Mouse (Mus musculus) liver, postnatal 0 days (tissue): ENCODE data around the gene Rgs8. TPM values are rescaled to one million over a fixed set of nuclear protein-coding genes. Genes with fewer than 3 reads are reported as not detected.

ENCODE experiments used
- ATAC-seq: fragments of 200-750 bp; cut with Nextera tagmentation; 2 replicates; pipeline ENCODE4 v1.8.0; 2017; ENCODE audit warnings: mild to moderate bottlenecking, moderate library complexity
- DNase-seq: peaks from one replicate; pipeline ENCODE4 v3.0.0-alpha.2; 2016
- H3K27ac ChIP-seq: fragments of 300-500 bp; sonication (generic); 2 replicates; pipeline ENCODE4 v1.5.1; 2014; ENCODE audit warnings: antibody characterized with exemption, moderate library complexity, mild to moderate bottlenecking, low read depth
- H3K27me3 ChIP-seq: fragments of 300-500 bp; sonication (generic); 2 replicates; pipeline ENCODE4 v1.6.1; 2014; ENCODE audit warnings: low read length, control low read depth, mixed read lengths; ENCODE audit not compliant: insufficient read depth
- H3K36me3 ChIP-seq: fragments of 300-500 bp; sonication (generic); replicated peaks from 2 replicates; pipeline ENCODE4 v1.6.1; 2014; ENCODE audit warnings: mild to moderate bottlenecking, control low read depth, low read length, moderate library complexity, mixed read lengths; ENCODE audit not compliant: insufficient read depth
- H3K4me1 ChIP-seq: fragments of 300-500 bp; sonication (generic); 2 replicates; pipeline ENCODE4 v1.6.1; 2014; ENCODE audit warnings: antibody characterized with exemption, mild to moderate bottlenecking, control low read depth; ENCODE audit not compliant: insufficient read depth
- H3K4me2 ChIP-seq: fragments of 300-500 bp; sonication (generic); 2 replicates; pipeline ENCODE4 v1.6.1; 2014; ENCODE audit warnings: low read depth, mild to moderate bottlenecking, low read length, moderate library complexity, mixed read lengths
- H3K4me3 ChIP-seq: fragments of 300-500 bp; sonication (generic); 2 replicates; pipeline ENCODE4 v1.5.1; 2014; ENCODE audit warnings: low read depth, low read length
- H3K9ac ChIP-seq: fragments of 300-500 bp; sonication (generic); replicated peaks from 2 replicates; pipeline ENCODE4 v1.6.1; 2014; ENCODE audit warnings: mild to moderate bottlenecking, moderate library complexity
- H3K9me3 ChIP-seq: fragments of 300-500 bp; sonication (generic); 2 replicates; pipeline ENCODE4 v1.6.1; 2016; ENCODE audit warnings: mild to moderate bottlenecking, control low read depth, low read length, mixed read lengths
- CTCF ChIP-seq: sonication (generic); IDR thresholded peaks from 2 replicates; pipeline ENCODE4 v1.5.1; 2016; ENCODE audit warnings: antibody characterized with exemption, low read depth
- EP300 ChIP-seq: IDR thresholded peaks from 2 replicates; pipeline ENCODE4 v1.6.1; 2016; ENCODE audit warnings: antibody characterized with exemption, low read depth, mild to moderate bottlenecking
- WGBS: fragments of 180-500 bp; shearing (Covaris S2); extraction: QIAGEN DNeasy Blood & Tissue Kit; methylation state at CpG from one replicate; pipeline ENCODE4 v1.1.7; 2014; ENCODE audit not compliant: insufficient replicate concordance; 5-methylcytosine and 5-hydroxymethylcytosine counted together
- polyA plus RNA-seq: library from polyadenylated mRNA; unstranded; fragments of >200 nt; fragmentation: Nextera tagmentation; extraction: Ambion mirVana; gene quantifications from 2 replicates; pipeline ENCODE4 v1.2.1, GENCODE M21; 2015

Gene Rgs8
- polyA plus RNA-seq, 1 experiment from 2014 or later, result not detected

DNA sequence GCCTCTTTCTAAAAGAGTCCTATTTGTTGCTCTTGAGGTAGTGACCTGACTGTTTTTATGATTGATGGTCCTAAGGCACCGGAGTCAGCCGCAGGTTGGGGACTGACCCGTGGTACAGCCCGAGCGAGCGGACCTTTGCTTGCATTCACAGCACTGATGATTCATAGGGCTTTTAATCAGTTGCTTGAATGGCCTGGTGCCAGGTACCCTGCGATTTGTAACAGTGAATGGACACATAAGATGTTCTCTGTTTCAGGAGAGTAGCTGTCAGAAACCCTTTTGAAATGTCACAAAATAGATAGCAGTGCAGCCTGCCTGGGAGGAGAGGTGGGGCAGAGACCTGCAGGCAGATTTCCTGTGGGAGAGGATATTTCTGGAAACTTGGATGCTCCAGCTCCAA is 16.3 kb downstream of the Rgs8 start:
- Histone ChIP-seq H3K4me2 (no peak overlapping the region), H3K36me3 (no peaks in the 10 kb centered on the region), H3K27ac (no peak overlapping the region), H3K4me1 (0 out of 2 replicates have a peak, but pooled peaks cover 6% of the 10 kb centered on the region), H3K4me3 (no peak overlapping the region), H3K9ac (no peak overlapping the region), H3K9me3 (no peaks in the 10 kb centered on the region), H3K27me3 (no peaks in the 10 kb centered on the region)
- WGBS, result 69% methylated on average over 7 of the region's 7 CpGs
- ATAC-seq (no peak), DNase-seq (no peak)
- no peak for TF ChIP-seq EP300
- TF ChIP-seq CTCF, result no peak

DNA sequence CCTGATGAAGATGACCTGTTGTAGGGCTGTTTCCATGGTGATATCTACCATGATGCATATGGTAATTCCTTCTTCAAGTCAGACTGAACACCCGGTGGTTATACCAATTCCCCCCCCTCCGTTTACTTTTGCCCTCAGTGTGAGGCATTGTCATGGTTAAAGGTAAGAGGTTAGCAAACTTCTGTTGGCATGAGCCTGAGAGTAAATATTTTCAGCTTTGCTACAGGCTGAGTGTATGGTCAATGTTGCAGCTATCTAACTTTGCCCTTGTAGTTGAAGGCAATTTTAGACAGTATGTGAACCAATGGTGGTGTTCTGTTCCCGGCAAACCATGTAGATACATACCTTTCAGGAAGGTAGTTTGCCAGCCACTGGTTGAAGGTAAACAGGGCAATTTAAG is 16.9 kb downstream of the Rgs8 start:
- DNase-seq, result no peak
- Histone ChIP-seq H3K9ac (no peak overlapping the region), H3K36me3 (no peaks in the 10 kb centered on the region), H3K4me1 (0 out of 2 replicates have a peak, but pooled peaks cover 6% of the 10 kb centered on the region), H3K27ac (peak overlapping the region; percentile 23; the same call in 1 of the 2 replicates), H3K4me2 (no peak overlapping the region), H3K4me3 (no peak overlapping the region), H3K27me3 (no peaks in the 10 kb centered on the region), H3K9me3 (no peaks in the 10 kb centered on the region)
- WGBS, result 51% methylated on average over 3 of the region's 3 CpGs
- TF ChIP-seq EP300 (no peak), CTCF (no peak)
- peak; percentile 82 for ATAC-seq

DNA sequence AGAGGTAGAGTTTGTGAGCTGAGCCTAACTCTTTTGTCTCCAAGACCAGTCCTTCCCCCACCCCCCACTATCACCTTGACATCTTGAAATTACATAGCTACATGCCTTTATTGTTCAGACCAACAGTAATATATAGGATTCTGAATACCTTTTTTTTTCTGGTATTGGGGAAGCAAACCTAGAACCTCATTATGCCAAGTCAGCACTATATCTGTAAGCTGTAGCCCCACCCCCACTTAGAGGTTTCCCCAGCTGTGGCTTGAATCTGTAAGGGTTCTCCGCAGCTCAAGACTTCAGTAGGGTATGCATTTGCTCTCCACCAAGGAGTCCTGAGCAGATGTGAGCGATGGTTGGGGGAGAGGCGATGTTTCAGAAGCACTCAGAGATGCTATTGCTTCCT is 18.5 kb downstream of the Rgs8 start:
- WGBS, result 72% methylated on average over 3 of the region's 3 CpGs
- DNase-seq (no peak), ATAC-seq (no peak)
- Histone ChIP-seq H3K4me3 (no peak overlapping the region), H3K9me3 (no peaks in the 10 kb centered on the region), H3K9ac (no peak overlapping the region), H3K27ac (no peak overlapping the region), H3K27me3 (no peaks in the 10 kb centered on the region), H3K36me3 (no peaks in the 10 kb centered on the region), H3K4me2 (no peak overlapping the region), H3K4me1 (0 out of 2 replicates have a peak, but pooled peaks cover 6% of the 10 kb centered on the region)
- TF ChIP-seq CTCF (no peak), EP300 (no peak)

DNA sequence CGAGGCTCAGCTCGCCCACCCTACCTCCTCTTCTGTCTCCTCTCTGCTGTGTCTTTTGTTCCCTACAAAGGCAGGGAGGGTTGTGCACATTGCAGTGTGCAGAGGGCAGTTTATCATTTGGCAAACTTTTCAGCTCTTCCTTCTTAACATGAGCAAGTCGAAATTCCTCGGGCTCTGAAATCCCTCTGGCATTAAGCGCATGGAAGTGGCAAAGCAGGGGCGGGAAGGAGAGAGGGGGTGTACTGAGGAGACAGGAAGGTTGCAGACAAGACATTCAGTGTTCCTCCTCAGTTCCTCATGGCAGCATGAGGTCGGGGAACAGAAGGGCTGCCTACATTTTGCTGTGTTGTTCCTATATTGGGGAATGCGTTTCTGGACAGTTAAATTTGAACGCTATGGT is 19.9 kb downstream of the Rgs8 start:
- ATAC-seq (no peak), DNase-seq (no peak)
- Histone ChIP-seq H3K4me3 (no peak overlapping the region), H3K4me1 (0 out of 2 replicates have a peak, but pooled peaks cover 6% of the 10 kb centered on the region), H3K27me3 (no peaks in the 10 kb centered on the region), H3K9me3 (no peaks in the 10 kb centered on the region), H3K9ac (no peak overlapping the region), H3K27ac (no peak overlapping the region), H3K36me3 (no peaks in the 10 kb centered on the region), H3K4me2 (no peak overlapping the region)
- TF ChIP-seq CTCF (no peak), EP300 (no peak)
- WGBS, result 60% methylated on average over 9 of the region's 9 CpGs

DNA sequence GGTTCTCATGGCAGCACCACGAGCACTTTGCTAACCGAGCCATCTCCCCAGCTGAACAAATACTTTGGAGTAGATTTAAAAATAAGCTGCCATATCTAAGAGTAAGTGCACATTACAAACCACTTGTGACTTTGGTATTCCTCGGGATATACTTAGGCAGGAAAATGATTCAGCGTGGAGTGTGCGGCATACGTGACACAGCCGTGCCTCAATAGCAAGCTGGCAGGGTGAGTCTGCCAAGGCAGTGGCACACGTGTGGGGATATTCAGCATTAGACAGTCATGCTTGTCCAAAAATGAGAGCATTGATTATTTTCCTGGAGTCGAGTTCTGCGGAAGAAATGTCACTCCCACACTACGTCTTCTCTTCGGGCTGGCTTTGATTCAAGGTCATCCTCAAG is 21.1 kb downstream of the Rgs8 start:
- no peak overlapping the region for H3K4me3 ChIP-seq
- H3K36me3 ChIP-seq, result no peaks in the 10 kb centered on the region
- H3K9ac ChIP-seq, result no peak overlapping the region
- WGBS, result 84% methylated on average over 12 of the region's 12 CpGs
- H3K9me3 ChIP-seq, result no peaks in the 10 kb centered on the region
- ATAC-seq (no peak), DNase-seq (no peak)
- H3K27ac ChIP-seq, result no peak overlapping the region
- H3K4me2 ChIP-seq, result no peak overlapping the region
- H3K27me3 ChIP-seq, result no peaks in the 10 kb centered on the region
- TF ChIP-seq EP300, result no peak
- 0 out of 2 replicates have a peak, but pooled peaks cover 6% of the 10 kb centered on the region for H3K4me1 ChIP-seq

DNA sequence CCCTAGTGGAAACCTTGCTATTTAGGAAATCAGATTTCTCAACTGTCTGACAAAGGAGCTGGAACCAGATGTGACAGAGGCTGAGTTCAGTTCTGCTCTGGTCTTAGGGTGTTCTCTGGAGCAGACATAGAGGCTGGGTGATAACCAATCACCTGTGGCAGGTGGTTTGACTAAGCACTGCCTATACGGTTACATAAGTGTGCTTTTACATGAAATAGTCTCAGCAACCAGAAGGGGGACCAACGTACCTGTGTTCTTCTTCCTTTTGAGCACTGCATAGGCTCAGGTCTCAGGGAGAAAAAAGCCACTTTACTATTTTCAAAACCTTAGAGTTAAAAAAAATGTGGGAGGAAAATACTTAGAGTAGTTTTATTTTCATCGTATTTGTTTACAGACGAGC is 22.8 kb downstream of the Rgs8 start:
- Histone ChIP-seq H3K27me3 (no peaks in the 10 kb centered on the region), H3K4me1 (peaks cover 6% of the 10 kb centered on the region; the same call in 1 of the 2 replicates), H3K9ac (no peak overlapping the region), H3K4me2 (no peak overlapping the region), H3K27ac (no peak overlapping the region), H3K4me3 (no peak overlapping the region), H3K9me3 (no peaks in the 10 kb centered on the region), H3K36me3 (no peaks in the 10 kb centered on the region)
- DNase-seq (no peak), ATAC-seq (no peak)
- WGBS, result 62% methylated on average over 4 of the region's 4 CpGs
- TF ChIP-seq EP300 (no peak), CTCF (peak; percentile 41)

DNA sequence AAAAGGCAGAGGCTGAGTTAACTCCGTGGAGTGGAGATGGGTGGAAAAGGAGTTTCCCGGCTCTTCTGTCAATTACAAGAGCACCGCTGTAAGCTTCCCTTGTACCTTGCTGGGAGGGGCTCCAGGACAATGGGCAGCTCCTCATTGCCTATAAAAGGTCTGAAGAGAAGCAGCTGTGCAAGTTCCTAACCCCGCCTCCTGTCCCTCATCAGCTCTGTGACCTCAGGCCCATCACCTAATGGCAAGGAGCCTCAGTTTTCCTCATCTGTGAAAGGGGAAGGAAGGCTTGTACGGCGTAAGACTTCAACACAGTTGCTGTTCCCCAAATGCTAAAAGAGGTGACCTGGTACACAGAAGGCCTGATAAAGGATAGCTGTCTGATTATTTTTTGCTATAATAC is 24.8 kb downstream of the Rgs8 start:
- H3K4me3 ChIP-seq, result no peak overlapping the region
- peaks cover 6% of the 10 kb centered on the region; the same call in 1 of the 2 replicates for H3K4me1 ChIP-seq
- H3K4me2 ChIP-seq, result no peak overlapping the region
- DNase-seq (no peak), ATAC-seq (no peak)
- no peak overlapping the region for H3K9ac ChIP-seq
- no peak overlapping the region for H3K27ac ChIP-seq
- no peaks in the 10 kb centered on the region for H3K36me3 ChIP-seq
- TF ChIP-seq EP300 (no peak), CTCF (no peak)
- no peaks in the 10 kb centered on the region for H3K27me3 ChIP-seq
- no peaks in the 10 kb centered on the region for H3K9me3 ChIP-seq
- 66% methylated on average over 6 of the region's 6 CpGs for WGBS
